Mouse (Mus musculus) lung, postnatal 0 days (tissue): ENCODE data around the gene Gps2. TPM values are rescaled to one million over a fixed set of nuclear protein-coding genes. Genes with fewer than 3 reads are reported as not detected.
A peak's percentile ranks its signal among the peaks of the same experiment; 100 is the strongest.

Source experiments
- ATAC-seq: fragments of 200-750 bp; cut with Nextera tagmentation; 2 replicates; pipeline ENCODE4 v1.8.0; 2017; ENCODE audit warnings: moderate library complexity
- DNase-seq: peaks from one replicate; pipeline ENCODE4 v3.0.0-alpha.2; 2016; ENCODE audit warnings: low spot score
- H3K27ac ChIP-seq: fragments of 300-500 bp; sonication (generic); 2 replicates; pipeline ENCODE4 v1.5.1; 2014; ENCODE audit warnings: antibody characterized with exemption, mild to moderate bottlenecking, low read length, mixed read lengths
- H3K27me3 ChIP-seq: fragments of 300-500 bp; sonication (generic); replicated peaks from 2 replicates; pipeline ENCODE4 v1.6.1; 2014; ENCODE audit warnings: low read length, mixed read lengths; ENCODE audit not compliant: insufficient read depth
- H3K36me3 ChIP-seq: fragments of 300-500 bp; sonication (generic); 2 replicates; pipeline ENCODE4 v1.6.1; 2014; ENCODE audit warnings: low read length, mixed read lengths; ENCODE audit not compliant: insufficient read depth
- H3K4me1 ChIP-seq: fragments of 300-500 bp; sonication (generic); 2 replicates; pipeline ENCODE4 v1.6.1; 2014; ENCODE audit warnings: antibody characterized with exemption, low read depth, low read length, mixed read lengths; ENCODE audit not compliant: insufficient read depth
- H3K4me2 ChIP-seq: fragments of 300-500 bp; sonication (generic); replicated peaks from 2 replicates; pipeline ENCODE4 v1.6.1; 2014; ENCODE audit warnings: low read depth, mild to moderate bottlenecking, low read length, moderate library complexity, mixed read lengths
- H3K4me3 ChIP-seq: fragments of 300-500 bp; sonication (generic); 2 replicates; pipeline ENCODE4 v1.5.1; 2014; ENCODE audit warnings: low read depth, low read length
- H3K9ac ChIP-seq: fragments of 300-500 bp; sonication (generic); replicated peaks from 2 replicates; pipeline ENCODE4 v1.6.1; 2014; ENCODE audit warnings: low read depth, mild to moderate bottlenecking
- H3K9me3 ChIP-seq: fragments of 300-500 bp; sonication (generic); 2 replicates; pipeline ENCODE4 v1.6.1; 2016; ENCODE audit warnings: low read length, mixed read lengths
- CTCF ChIP-seq: IDR thresholded peaks from 2 replicates; pipeline ENCODE4 v1.5.1; 2016; ENCODE audit warnings: antibody characterized with exemption, mild to moderate bottlenecking
- EP300 ChIP-seq: IDR thresholded peaks from 2 replicates; pipeline ENCODE4 v1.6.1; 2016; ENCODE audit warnings: antibody characterized with exemption, mild to moderate bottlenecking, control low read depth
- WGBS: fragments of 180-500 bp; shearing (Covaris S2); extraction: QIAGEN DNeasy Blood & Tissue Kit; methylation state at CpG from one replicate; pipeline ENCODE4 v1.1.7; 2014; 5-methylcytosine and 5-hydroxymethylcytosine counted together
- polyA plus RNA-seq: library from polyadenylated mRNA; unstranded; fragments of >200 nt; fragmentation: Nextera tagmentation; extraction: Ambion mirVana; gene quantifications from 2 replicates; pipeline ENCODE4 v1.2.1, GENCODE M21; 2015

The Gps2 gene
- polyA plus RNA-seq, 1 experiment from 2014 or later, result 59.1 TPM

- Histone ChIP-seq H3K27ac (no peak overlapping the region), H3K9me3 (no peaks in the 10 kb centered on the region), H3K4me3 (no peak overlapping the region; the same call in 1 of the 2 replicates), H3K4me1 (peaks cover 15% of the 10 kb centered on the region; the same call in 1 of the 2 replicates), H3K9ac (no peak overlapping the region), H3K27me3 (peaks cover 13% of the 10 kb centered on the region; the same call in 1 of the 2 replicates), H3K4me2 (peak overlapping the region; percentile 88), H3K36me3 (no peaks in the 10 kb centered on the region)
- no peak for ATAC-seq
- DNase-seq, result peak; percentile 38
- WGBS, result 26% methylated on average over 9 of the region's 9 CpGs
- TF ChIP-seq CTCF, result no peak
- no peak for TF ChIP-seq EP300
Observed at GRCm38 (mm10) chr11:69936714-69937347, 23.1 kb downstream of the Gps2 start.

GRCm38 (mm10) chr11:69937385-69937784, 23.7 kb downstream of the Gps2 start:
- TF ChIP-seq EP300 (no peak), CTCF (no peak)
- no peak overlapping the region for H3K4me2 ChIP-seq
- no peak for DNase-seq
- H3K27me3 ChIP-seq, result peaks cover 13% of the 10 kb centered on the region; the same call in 1 of the 2 replicates
- no peak overlapping the region for H3K9ac ChIP-seq
- no peaks in the 10 kb centered on the region for H3K9me3 ChIP-seq
- no peak for ATAC-seq
- H3K36me3 ChIP-seq, result no peaks in the 10 kb centered on the region
- H3K4me3 ChIP-seq, result no peak overlapping the region
- WGBS, result 37% methylated on average over 4 of the region's 4 CpGs
- H3K27ac ChIP-seq, result no peak overlapping the region
- peaks cover 15% of the 10 kb centered on the region; the same call in 1 of the 2 replicates for H3K4me1 ChIP-seq

- Histone ChIP-seq H3K4me3 (no peak overlapping the region), H3K36me3 (no peaks in the 10 kb centered on the region), H3K27me3 (peaks cover 13% of the 10 kb centered on the region; the same call in 1 of the 2 replicates), H3K27ac (no peak overlapping the region), H3K9me3 (no peaks in the 10 kb centered on the region), H3K9ac (no peak overlapping the region), H3K4me1 (peaks cover 15% of the 10 kb centered on the region; the same call in 1 of the 2 replicates), H3K4me2 (no peak overlapping the region)
- no peak for ATAC-seq
- TF ChIP-seq CTCF, result no peak
- no peak for DNase-seq
- WGBS, result 63% methylated on average over 5 of the region's 5 CpGs
Observed at GRCm38 (mm10) chr11:69937834-69938233, 24.1 kb downstream of the Gps2 start.

GRCm38 (mm10) chr11:69938401-69938979, 24.8 kb downstream of the Gps2 start:
- peaks cover 15% of the 10 kb centered on the region; the same call in 1 of the 2 replicates for H3K4me1 ChIP-seq
- DNase-seq, result no peak
- H3K36me3 ChIP-seq, result no peaks in the 10 kb centered on the region
- H3K4me2 ChIP-seq, result no peak overlapping the region
- H3K9me3 ChIP-seq, result no peaks in the 10 kb centered on the region
- peaks cover 13% of the 10 kb centered on the region; the same call in 1 of the 2 replicates for H3K27me3 ChIP-seq
- no peak overlapping the region for H3K9ac ChIP-seq
- H3K27ac ChIP-seq, result no peak overlapping the region
- ATAC-seq, result no peak
- H3K4me3 ChIP-seq, result no peak overlapping the region
- TF ChIP-seq CTCF, result no peak
- no peak for TF ChIP-seq EP300
- WGBS, result 29% methylated on average over 9 of the region's 9 CpGs

GRCm38 (mm10) chr11:69939181-69939580, 25.5 kb downstream of the Gps2 start:
- DNase-seq, result no peak

GRCm38 (mm10) chr11:69939731-69940130, 26.0 kb downstream of the Gps2 start:
- Histone ChIP-seq H3K27ac (no peak overlapping the region), H3K4me1 (peaks cover 13% of the 10 kb centered on the region; the same call in 1 of the 2 replicates), H3K9ac (no peak overlapping the region), H3K4me2 (no peak overlapping the region), H3K36me3 (no peaks in the 10 kb centered on the region), H3K4me3 (no peak overlapping the region), H3K9me3 (no peaks in the 10 kb centered on the region), H3K27me3 (peaks cover 13% of the 10 kb centered on the region; the same call in 1 of the 2 replicates)
- no peak for TF ChIP-seq EP300
- no peak for TF ChIP-seq CTCF
- whole genome bisulfite sequencing, result 93% methylated on average over 17 of the region's 17 CpGs
- no peak for ATAC-seq
- no peak for DNase-seq

More at GRCm38 (mm10) chr11:69939181-69939580, 25.5 kb downstream of the Gps2 start:
- 58% methylated on average over 5 of the region's 5 CpGs for WGBS
- no peak overlapping the region for H3K4me2 ChIP-seq
- H3K9ac ChIP-seq, result no peak overlapping the region
- no peaks in the 10 kb centered on the region for H3K9me3 ChIP-seq
- H3K36me3 ChIP-seq, result no peaks in the 10 kb centered on the region
- no peak for TF ChIP-seq EP300
- TF ChIP-seq CTCF, result no peak
- no peak overlapping the region for H3K27ac ChIP-seq
- H3K4me3 ChIP-seq, result no peak overlapping the region
- ATAC-seq, result no peak
- H3K4me1 ChIP-seq, result peaks cover 15% of the 10 kb centered on the region; the same call in 1 of the 2 replicates
- H3K27me3 ChIP-seq, result peaks cover 13% of the 10 kb centered on the region; the same call in 1 of the 2 replicates
